Mouse (Mus musculus): ENCODE data around the gene Arl16. TPM values are rescaled to one million over a fixed set of nuclear protein-coding genes. Genes with fewer than 3 reads are reported as not detected.
A peak's percentile ranks its signal among the peaks of the same experiment; 100 is the strongest.

Arl16 gene
- total RNA-seq, 4 experiments from 2014 or later, result 52.6 to 63.3 (median 56.8) TPM

- DNase-seq (ENCODE audit: low spot score in 2 of 2), result no peak
These were observed 14.1 kb downstream of the Arl16 start, which contains the start of gene Pde6g for GRCm38 (mm10) chr11:120453306-120453705. Gene Pde6g, minus strand, starts transcription at chr11:120453500.

- DNase-seq (ENCODE audit: low spot score in 2 of 2), result no peak
These were observed 15.2 kb downstream of the Arl16 start for GRCm38 (mm10) chr11:120452246-120452645.

DNA sequence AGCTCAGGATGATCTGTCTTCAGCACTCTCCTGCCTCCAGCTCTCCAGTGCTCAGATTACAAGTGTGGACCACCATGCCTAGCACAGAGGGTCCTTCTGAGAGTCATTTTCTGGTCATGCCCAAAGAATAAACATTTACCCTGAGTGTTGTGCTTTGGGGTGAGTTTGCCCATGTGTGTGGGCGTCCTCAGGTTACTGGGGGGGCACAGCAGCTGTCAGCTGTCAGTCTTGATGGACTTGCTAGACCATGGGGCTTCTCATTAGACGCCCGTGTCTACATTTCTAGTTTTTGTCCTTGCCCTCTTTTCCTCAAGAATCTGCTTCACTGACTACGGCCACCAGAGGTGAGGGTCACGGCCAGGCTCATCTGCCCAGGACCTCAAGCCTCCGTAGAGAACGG, 20.2 kb downstream of the Arl16 start:
- DNase-seq (ENCODE audit: low spot score in 2 of 2), result no peak

DNA sequence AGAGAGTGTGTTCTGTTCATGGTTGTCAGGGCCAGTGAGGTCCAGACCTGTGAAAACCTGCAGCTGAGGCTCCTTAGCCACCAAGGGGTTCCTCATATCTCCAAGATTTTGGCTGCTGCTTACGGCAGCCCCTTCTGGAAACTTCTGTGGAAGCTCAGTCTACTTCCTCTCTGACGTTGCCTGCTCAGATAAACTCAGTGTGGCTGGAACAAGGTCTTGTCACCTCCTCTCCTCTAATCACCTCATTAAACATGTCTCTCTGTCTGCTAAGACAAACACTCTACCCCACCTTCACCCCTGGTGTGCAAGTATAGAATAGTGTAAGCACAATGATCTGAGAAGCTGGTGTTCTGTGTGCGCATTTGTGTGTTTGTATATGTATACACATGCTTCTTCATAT, 21.9 kb downstream of the Arl16 start:
- DNase-seq (ENCODE audit: low spot score in 2 of 2), result no peak

GRCm38 (mm10) chr11:120444106-120444505, 23.3 kb downstream of the Arl16 start:
- DNase-seq (ENCODE audit: low spot score in 2 of 2), result no peak

DNA sequence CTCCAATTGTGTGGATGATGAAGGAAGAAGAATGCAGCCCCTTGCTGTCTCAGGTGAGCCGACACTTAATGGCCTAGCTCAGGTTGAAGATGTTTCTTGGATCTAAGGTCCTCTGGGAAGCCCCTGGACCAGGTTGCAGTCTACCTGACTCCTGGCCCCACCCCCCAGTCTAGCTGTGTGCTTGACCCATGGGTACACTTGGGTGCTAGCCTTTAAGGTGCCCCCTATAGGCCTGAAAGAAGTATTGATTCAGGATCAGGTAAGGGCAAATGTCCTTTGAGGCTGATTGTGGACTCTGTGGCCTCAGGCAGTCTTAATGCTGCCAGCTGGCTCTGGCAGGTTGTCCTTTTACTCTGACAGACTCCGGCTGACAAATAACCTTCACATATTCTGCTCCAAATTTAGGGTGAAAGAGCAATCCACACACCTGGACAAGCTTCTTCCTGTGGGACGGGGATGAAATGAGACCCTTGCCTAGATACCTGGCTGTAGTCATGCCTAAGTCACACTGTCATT, 24.6 kb downstream of the Arl16 start:
- DNase-seq (ENCODE audit: low spot score in 2 of 2), result no peak

DNA sequence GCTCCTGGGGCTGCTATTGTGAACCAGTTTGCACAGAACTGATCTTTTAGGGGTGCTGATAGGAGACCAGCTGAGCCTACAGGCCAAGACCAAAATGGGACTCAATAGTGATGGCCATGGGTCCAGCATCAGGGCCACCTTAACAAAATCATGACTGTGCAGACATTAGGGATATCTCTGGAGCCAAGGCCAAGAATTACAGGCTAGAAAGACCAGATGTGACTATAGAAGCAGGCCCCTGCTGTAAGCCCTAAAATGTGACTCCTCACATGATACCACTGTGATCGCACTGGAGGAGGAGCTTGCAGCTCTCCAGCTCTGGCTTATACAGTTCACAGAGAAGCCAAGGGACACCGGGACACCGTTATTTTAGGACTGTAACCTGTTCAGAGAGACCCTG, 25.1 kb downstream of the Arl16 start, which contains the start of gene Tspan10:
Gene Tspan10, plus strand, starts transcription at position 301 of the 400 bp plus-strand sequence.
- DNase-seq (ENCODE audit: low spot score in 2 of 2), result no peak

GRCm38 (mm10) chr11:120437857-120438385, 29.5 kb downstream of the Arl16 start:
- DNase-seq (ENCODE audit: low spot score in 2 of 2), result no peak

DNA sequence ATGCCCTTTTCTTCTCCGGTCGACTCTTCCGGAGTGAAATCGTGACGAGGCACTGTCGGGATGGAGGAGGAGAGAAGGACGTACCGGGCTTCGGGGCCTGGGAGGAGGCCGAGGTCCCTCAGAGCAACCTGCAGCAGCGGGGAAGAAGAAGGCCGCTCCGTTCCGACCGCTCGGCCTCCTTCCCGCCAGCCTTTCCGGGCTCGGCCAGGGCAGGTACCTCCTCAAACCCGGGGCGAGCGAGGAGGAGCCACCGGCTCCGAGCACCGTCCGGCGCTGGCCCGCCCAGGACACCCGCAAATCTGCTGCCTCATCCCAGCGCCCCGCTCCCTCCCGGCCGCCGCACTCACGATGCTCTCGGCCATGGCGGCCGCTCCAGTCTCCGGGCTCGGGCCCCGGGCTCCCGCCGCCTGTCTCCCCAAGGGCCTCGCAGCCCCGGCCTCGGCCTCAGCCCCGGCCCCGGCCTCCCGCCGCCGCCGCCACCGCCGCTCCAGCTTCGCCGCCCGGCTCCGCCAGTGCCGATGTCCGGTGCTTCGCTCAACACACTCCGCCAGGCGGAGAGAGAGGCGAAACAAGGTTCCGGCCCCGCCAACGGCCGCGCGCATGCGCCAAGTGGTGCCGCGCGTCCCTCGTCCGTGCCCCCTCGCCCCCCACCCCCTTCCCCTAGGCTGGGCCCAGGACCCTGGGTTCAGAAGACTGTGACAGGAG, 30.1 kb downstream of the Arl16 start, which contains the start of gene Nploc4:
Gene Nploc4, minus strand, starts transcription at position 557 of the 705 bp plus-strand sequence.
- peak; percentile 52 to 78 for DNase-seq (ENCODE audit: low spot score in 2 of 2)

- DNase-seq (ENCODE audit: low spot score in 2 of 2), result no peak
These were observed 40.7 kb downstream of the Arl16 start for GRCm38 (mm10) chr11:120426727-120427126.

DNA sequence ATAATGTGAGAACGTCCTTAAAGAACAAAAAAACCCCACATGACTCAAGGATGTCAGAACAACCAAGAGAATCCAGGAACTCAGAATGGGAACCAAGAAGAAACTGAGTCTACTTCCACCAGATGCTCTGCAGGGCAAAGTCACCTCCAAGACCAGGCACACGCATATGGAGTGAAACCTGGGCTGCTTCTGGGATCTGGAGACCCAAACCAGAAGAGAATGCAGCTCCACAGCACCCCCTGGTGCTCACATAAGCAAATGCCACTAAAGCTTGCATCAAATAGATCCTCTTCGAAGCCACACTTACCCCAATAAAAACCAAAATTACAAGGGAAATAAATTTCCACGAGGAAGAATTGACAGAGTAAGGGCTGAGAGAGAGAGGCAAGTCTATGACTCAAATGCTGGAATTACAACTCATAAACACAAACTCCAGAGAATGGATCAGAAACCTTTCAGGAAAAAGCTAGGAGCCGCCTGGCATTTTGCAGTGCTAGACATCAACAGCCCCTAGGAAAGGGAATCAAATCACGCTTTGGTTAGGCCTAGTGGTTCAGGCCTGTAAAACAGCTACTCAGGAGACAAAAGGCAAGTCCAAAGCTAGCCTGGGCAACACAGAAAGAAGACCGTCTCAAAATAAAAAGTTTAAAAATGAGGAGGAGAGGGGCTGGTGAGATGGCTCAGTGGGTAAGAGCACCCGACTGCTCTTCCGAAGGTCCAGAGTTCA, 43.7 kb downstream of the Arl16 start:
- peak in 1 of 2 experiments; percentile 26 for DNase-seq (ENCODE audit: low spot score in 2 of 2)

- no peak for DNase-seq (ENCODE audit: low spot score in 2 of 2)
These were observed 44.5 kb downstream of the Arl16 start for GRCm38 (mm10) chr11:120422651-120423568.

DNA sequence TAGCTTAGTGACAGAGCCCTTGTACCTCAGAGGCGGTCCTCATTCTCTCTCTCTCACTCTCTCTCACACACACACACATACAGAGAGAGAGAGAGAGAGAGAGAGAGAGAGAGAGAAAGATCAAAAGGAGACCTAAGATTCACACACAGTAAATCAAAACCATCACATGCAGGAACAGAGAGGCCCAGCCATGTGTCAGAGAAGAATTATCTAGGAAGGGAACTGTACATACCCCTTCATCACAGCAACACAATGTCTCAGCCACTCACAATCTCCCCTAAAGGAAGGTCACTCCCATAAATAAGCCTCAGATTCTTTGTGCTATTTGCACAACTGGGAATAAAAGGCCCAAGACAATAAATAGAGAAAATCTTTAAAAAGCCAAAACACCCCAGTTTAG, 48.8 kb downstream of the Arl16 start:
- DNase-seq (ENCODE audit: low spot score in 2 of 2), result no peak

DNA sequence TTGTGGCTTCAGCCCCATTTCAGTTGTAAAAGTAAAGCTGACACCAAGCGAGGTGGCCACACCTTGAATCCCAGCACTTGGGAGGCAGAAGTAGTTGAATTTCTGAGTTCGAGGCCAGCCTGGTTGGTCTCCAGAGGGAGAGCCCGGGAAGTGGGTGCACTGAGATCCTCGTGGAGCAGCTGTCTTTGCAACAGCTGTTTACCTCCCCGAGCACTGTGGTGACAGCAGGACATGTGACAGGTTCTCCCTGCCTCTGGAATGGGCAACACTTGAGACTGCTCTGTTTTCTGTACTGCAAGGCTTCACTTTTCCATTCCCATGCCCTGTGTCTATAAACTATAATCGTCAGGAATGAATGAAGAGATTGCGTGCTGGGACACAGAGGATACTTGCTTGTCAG, 49.6 kb downstream of the Arl16 start:
- DNase-seq (ENCODE audit: low spot score in 2 of 2), result no peak

Other genes starting within 250 kb of the Arl16 start
- 10 to 100 TPM; 20.8 to 23.0 (median 21.6) TPM for gene Bahcc1, start 234.7 kb downstream of the Arl16 start, total RNA-seq (2022)
- gene Actg1, start 119.1 kb downstream of the Arl16 start, total RNA-seq (2022), result 1,000 to 10,000 TPM; 1,267 to 1,347 (median 1,329) TPM
- gene Fscn2, start 106.1 kb downstream of the Arl16 start, total RNA-seq (2022), result 1 to 10 TPM in 1 of 4 experiments, under 1 TPM in 1, not detected in 2; 0.37 to 1.2 TPM
- 10 to 100 TPM; 14.0 to 17.2 (median 14.9) TPM for gene Faap100, start 88.8 kb downstream of the Arl16 start, total RNA-seq (2022)
- 10 to 100 TPM; 64.8 to 69.9 (median 68.4) TPM for gene Nploc4, start 29.9 kb downstream of the Arl16 start, total RNA-seq (2022)
- gene Tspan10, start 25.0 kb downstream of the Arl16 start, total RNA-seq (2022), result 1 to 10 TPM in 2 of 4 experiments, not detected in 2; 2.0 to 2.4 TPM
- gene Pde6g, start 14.1 kb downstream of the Arl16 start, total RNA-seq (2022), result under 1 TPM; 0.30 to 0.96 (median 0.41) TPM
- 10 to 100 TPM; 13.6 to 20.6 (median 17.4) TPM for gene Oxld1, start 9.5 kb downstream of the Arl16 start, total RNA-seq (2022)
- gene Ccdc137, start 9.5 kb downstream of the Arl16 start, total RNA-seq (2022), result 10 to 100 TPM; 16.8 to 25.8 (median 22.1) TPM
- gene Mrpl12, start 17.0 kb upstream of the Arl16 start, total RNA-seq (2022), result 10 to 100 TPM; 63.2 to 67.7 (median 64.4) TPM
- gene Slc25a10, start 24.2 kb upstream of the Arl16 start, total RNA-seq (2022), result 10 to 100 TPM; 21.2 to 25.8 (median 24.0) TPM
- under 1 TPM in 1 of 4 experiments, not detected in 3; 0.17 TPM for gene Gcgr, start 63.1 kb upstream of the Arl16 start, total RNA-seq (2022)
- gene Mcrip1, start 82.1 kb upstream of the Arl16 start, total RNA-seq (2022), result 10 to 100 TPM; 71.6 to 75.9 (median 74.1) TPM
- not detected for gene Ppp1r27, start 83.5 kb upstream of the Arl16 start, total RNA-seq (2022)
- 100 to 1,000 TPM; 110 to 142 (median 130) TPM for gene P4hb, start 105.6 kb upstream of the Arl16 start, total RNA-seq (2022)
- 100 to 1,000 TPM; 307 to 323 (median 320) TPM for gene Arhgdia, start 114.0 kb upstream of the Arl16 start, total RNA-seq (2022)
- gene Alyref, start 130.8 kb upstream of the Arl16 start, total RNA-seq (2022), result 10 to 100 TPM; 47.7 to 64.6 (median 51.9) TPM
- gene Anapc11, start 130.8 kb upstream of the Arl16 start, total RNA-seq (2022), result 100 to 1,000 TPM in 2 of 4 experiments, 10 to 100 TPM in 2; 98.1 to 101 (median 99.4) TPM
- gene Npb, start 140.9 kb upstream of the Arl16 start, total RNA-seq (2022), result 1 to 10 TPM in 2 of 4 experiments, not detected in 2; 1.1 to 1.8 TPM
- gene Pcyt2, start 150.3 kb upstream of the Arl16 start, total RNA-seq (2022), result 100 to 1,000 TPM; 109 to 140 (median 124) TPM
- 10 to 100 TPM; 30.5 to 45.3 (median 34.7) TPM for gene Sirt7, start 157.6 kb upstream of the Arl16 start, total RNA-seq (2022)
- gene Mafg, start 166.0 kb upstream of the Arl16 start, total RNA-seq (2022), result 10 to 100 TPM; 66.8 to 77.2 (median 73.1) TPM
- 1 to 10 TPM; 1.5 to 2.3 (median 1.8) TPM for gene Pycr1, start 176.2 kb upstream of the Arl16 start, total RNA-seq (2022)
- 10 to 100 TPM in 3 of 4 experiments, 1 to 10 TPM in 1; 9.3 to 12.0 (median 10.7) TPM for gene Myadml2, start 180.6 kb upstream of the Arl16 start, total RNA-seq (2022)
- gene Notum, start 193.6 kb upstream of the Arl16 start, total RNA-seq (2022), result 1 to 10 TPM; 2.1 to 7.1 (median 4.0) TPM
- gene Aspscr1, start 205.4 kb upstream of the Arl16 start, total RNA-seq (2022), result 10 to 100 TPM; 57.0 to 64.7 (median 61.2) TPM
- 10 to 100 TPM; 19.2 to 23.3 (median 22.2) TPM for gene Cenpx, start 246.1 kb upstream of the Arl16 start, total RNA-seq (2022)
- gene Lrrc45, start 246.3 kb upstream of the Arl16 start, total RNA-seq (2022), result 10 to 100 TPM; 39.8 to 56.7 (median 51.2) TPM

All from left cerebral cortex, adult 8-10 months (tissue).